Mouse (Mus musculus): ENCODE data around the gene Ccdc65.

GRCm38 (mm10) chr15:98676940-98677728 lies 30.9 kb upstream of the Ccdc65 start, which contains the start of gene Rnd1:
- peak; percentile 37; the same call in 1 of the 2 replicates for TF ChIP-seq CTCF (IDR thresholded peaks at IDR 0.05; ENCODE audit: low read depth)
- no peak for TF ChIP-seq EP300 (optimal IDR thresholded peaks at IDR 0.05)
